Mouse (Mus musculus) ES-Bruce4 (cell line): ENCODE measurements around the gene Dhtkd1. TPM values are rescaled to one million over a fixed set of nuclear protein-coding genes. Genes with fewer than 3 reads are reported as not detected.

ENCODE experiments used
- H3K27ac ChIP-seq: 2 replicates; pipeline ENCODE4 v1.5.1; 2012; ENCODE audit warnings: low read length, inconsistent platforms; ENCODE audit not compliant: insufficient read depth
- H3K27me3 ChIP-seq: 2 replicates; pipeline ENCODE4 v1.6.1; 2012; ENCODE audit warnings: mild to moderate bottlenecking, low read length, inconsistent platforms; ENCODE audit not compliant: control insufficient read depth, poor library complexity, insufficient read depth, severe bottlenecking
- H3K36me3 ChIP-seq: 2 replicates; pipeline ENCODE4 v1.6.1; 2012; ENCODE audit warnings: inconsistent platforms, mild to moderate bottlenecking, low read length, moderate library complexity; ENCODE audit not compliant: control insufficient read depth, poor library complexity, insufficient read depth, severe bottlenecking
- H3K4me1 ChIP-seq: one replicate; pipeline ENCODE4 v1.8.1; 2011; ENCODE audit warnings: low read length; ENCODE audit not compliant: control insufficient read depth, insufficient read depth
- H3K4me3 ChIP-seq: 2 replicates; pipeline ENCODE4 v1.5.1; 2011; ENCODE audit warnings: low read depth, mild to moderate bottlenecking, low read length
- H3K9ac ChIP-seq: 2 replicates; pipeline ENCODE4 v1.6.1; 2012; ENCODE audit warnings: low read depth, mild to moderate bottlenecking, inconsistent platforms; ENCODE audit not compliant: poor library complexity, severe bottlenecking
- H3K9me3 ChIP-seq: replicated peaks from 2 replicates; pipeline ENCODE4 v1.6.1; 2012; ENCODE audit warnings: mild to moderate bottlenecking, low read length, inconsistent platforms; ENCODE audit not compliant: control insufficient read depth, poor library complexity, insufficient read depth, severe bottlenecking
- CTCF ChIP-seq: IDR thresholded peaks from one replicate; pipeline ENCODE4 v1.8.1; 2011; ENCODE audit warnings: low read depth, low read length
- EP300 ChIP-seq: IDR thresholded peaks from 2 replicates; pipeline ENCODE4 v1.6.1; 2011; ENCODE audit warnings: low read depth, low read length; ENCODE audit not compliant: insufficient read depth
- POLR2A ChIP-seq: IDR thresholded peaks from one replicate; pipeline ENCODE4 v1.8.1; 2011; ENCODE audit warnings: low read length; ENCODE audit not compliant: insufficient read depth
- polyA plus RNA-seq: library from polyadenylated mRNA; stranded (reverse); fragments of >200 nt; gene quantifications from 2 replicates; pipeline ENCODE4 v1.2.4, GENCODE M21; 2011; ENCODE audit warnings: low read depth; ENCODE audit not compliant: missing spikeins, insufficient read depth, insufficient read length

Gene Dhtkd1
- polyA plus RNA-seq, 1 experiment: 13.9 TPM

GRCm38 (mm10) chr2:5906092-5906491 lies 36.5 kb downstream of the Dhtkd1 start:
- no peak overlapping the region for H3K4me3 ChIP-seq
- TF ChIP-seq POLR2A (no peak), CTCF (no peak), EP300 (no peak)
- H3K36me3 ChIP-seq: peaks cover 10% of the 10 kb centered on the region
- no peak overlapping the region for H3K27ac ChIP-seq
- no peaks in the 10 kb centered on the region for H3K9me3 ChIP-seq
- H3K4me1 ChIP-seq: no peaks in the 10 kb centered on the region
- H3K9ac ChIP-seq: no peak overlapping the region
- no peaks in the 10 kb centered on the region for H3K27me3 ChIP-seq

- peaks cover 8% of the 10 kb centered on the region for H3K36me3 ChIP-seq
- H3K9ac ChIP-seq: no peak overlapping the region
- no peaks in the 10 kb centered on the region for H3K9me3 ChIP-seq
- H3K27ac ChIP-seq: no peak overlapping the region
- no peak overlapping the region for H3K4me3 ChIP-seq
- H3K4me1 ChIP-seq: no peaks in the 10 kb centered on the region
- H3K27me3 ChIP-seq: no peaks in the 10 kb centered on the region
- no peak for TF ChIP-seq EP300
- TF ChIP-seq CTCF: peak; percentile 76
- TF ChIP-seq POLR2A: no peak
These were observed 42.4 kb downstream of the Dhtkd1 start for GRCm38 (mm10) chr2:5900145-5900544.

- Histone ChIP-seq H3K4me3 (peak within 1 kb of the TSS; percentile 97), H3K9ac (peak within 1 kb of the TSS; percentile 96), H3K4me1 (no peaks in the 10 kb centered on the region), H3K36me3 (peaks cover 12% of the 10 kb centered on the region), H3K27me3 (no peaks in the 10 kb centered on the region), H3K27ac (peak within 1 kb of the TSS; percentile 28; the same call in 1 of the 2 replicates), H3K9me3 (no peaks in the 10 kb centered on the region)
- TF ChIP-seq EP300 (no peak), CTCF (no peak), POLR2A (peak; percentile 95)
These were observed 47.6 kb downstream of the Dhtkd1 start, which contains the start of gene Sec61a2 for GRCm38 (mm10) chr2:5894843-5895570. Gene Sec61a2 (minus strand): TSS chr2:5895432.

GRCm38 (mm10) chr2:5894296-5894695 lies 48.3 kb downstream of the Dhtkd1 start:
- Histone ChIP-seq H3K27ac (no peak overlapping the region), H3K27me3 (no peaks in the 10 kb centered on the region), H3K9me3 (no peaks in the 10 kb centered on the region), H3K9ac (peak overlapping the region; percentile 96), H3K36me3 (peaks cover 12% of the 10 kb centered on the region), H3K4me3 (peak overlapping the region; percentile 97), H3K4me1 (no peaks in the 10 kb centered on the region)
- no peak for TF ChIP-seq CTCF
- no peak for TF ChIP-seq EP300
- TF ChIP-seq POLR2A: no peak

GRCm38 (mm10) chr2:5889412-5889811 lies 53.2 kb downstream of the Dhtkd1 start:
- no peaks in the 10 kb centered on the region for H3K27me3 ChIP-seq
- H3K4me3 ChIP-seq: no peak overlapping the region
- TF ChIP-seq EP300: no peak
- H3K9me3 ChIP-seq: no peaks in the 10 kb centered on the region
- no peak overlapping the region for H3K27ac ChIP-seq
- H3K9ac ChIP-seq: no peak overlapping the region
- no peaks in the 10 kb centered on the region for H3K4me1 ChIP-seq
- peaks cover 32% of the 10 kb centered on the region for H3K36me3 ChIP-seq

- no peaks in the 10 kb centered on the region for H3K27me3 ChIP-seq
These were observed 53.7 kb downstream of the Dhtkd1 start for GRCm38 (mm10) chr2:5888865-5889264.

More at GRCm38 (mm10) chr2:5888865-5889264, 53.7 kb downstream of the Dhtkd1 start:
- H3K4me3 ChIP-seq: no peak overlapping the region
- H3K4me1 ChIP-seq: no peaks in the 10 kb centered on the region
- peaks cover 33% of the 10 kb centered on the region for H3K36me3 ChIP-seq
- H3K9ac ChIP-seq: no peak overlapping the region
- H3K27ac ChIP-seq: no peak overlapping the region
- TF ChIP-seq EP300 (no peak), CTCF (no peak), POLR2A (no peak)
- no peaks in the 10 kb centered on the region for H3K9me3 ChIP-seq
